1 mouse cellular context compared by ENCODE assay signal in genomic region chr2:104848235-104849161, GRCm38 (mm10).
A peak's percentile ranks its signal among the peaks of the same experiment; 100 is the strongest.
TF ChIP-seq lines count a peak whose summit lies in the region.

No protein-coding gene starts in this region.

TF ChIP-seq in CH12.LX, 34 proteins besides CTCF, POLR2A, EP300 and RAD21 (continued from another document):
- TF ChIP-seq PAX5 (IDR thresholded peaks at IDR 0.05; ENCODE audit: low read length) (no peak), UBTF (IDR thresholded peaks at IDR 0.05; ENCODE audit: low read depth, low read length) (peak; percentile 18; the same call in 1 of the 2 replicates), ZNF384 (IDR thresholded peaks at IDR 0.05; ENCODE audit: low read depth, low read length) (peak; percentile 71), TCF12 (IDR thresholded peaks at IDR 0.05; ENCODE audit: low read depth, low read length) (peak; percentile 82), ELF1 (IDR thresholded peaks at IDR 0.05; ENCODE audit: low read depth, low read length) (peak; percentile 10), HCFC1 (IDR thresholded peaks at IDR 0.05; ENCODE audit: low read depth, low read length) (peak; percentile 10; the same call in 1 of the 2 replicates), POLR2AphosphoS2 (IDR thresholded peaks at IDR 0.05; ENCODE audit: low read depth, low read length) (no peak), USF1 (IDR thresholded peaks at IDR 0.05; ENCODE audit: low read depth, low read length) (no peak), CHD1 (IDR thresholded peaks at IDR 0.05; ENCODE audit: low read depth, low read length) (peak; percentile 98), MAZ (IDR thresholded peaks at IDR 0.05; ENCODE audit: low read depth, low read length) (peak; percentile 34; the same call in 1 of the 2 replicates), ETS1 (conservative IDR thresholded peaks at IDR 0.05; ENCODE audit: low read depth, low read length) (peak; percentile 75), TBP (conservative IDR thresholded peaks at IDR 0.05; ENCODE audit: low read depth, low read length) (0 out of 2 replicates have a peak, but pooled peaks have one; percentile 52), USF2 (conservative IDR thresholded peaks at IDR 0.05; ENCODE audit: low read depth, low read length) (no peak), GABPA (IDR thresholded peaks at IDR 0.05; ENCODE audit: insufficient replicate concordance, low read depth, low read length) (no peak), SMC3 (IDR thresholded peaks at IDR 0.05; ENCODE audit: low read depth, low read length) (no peak; the same call in 1 of the 2 replicates)
